Mouse (Mus musculus) bone marrow, adult 2 months (tissue): ENCODE data around the gene Rps19. TPM values are rescaled to one million over a fixed set of nuclear protein-coding genes. Genes with fewer than 3 reads are reported as not detected.

Experiments
- H3K27ac ChIP-seq: fragments of 200-500 bp; 2 replicates; pipeline ENCODE4 v1.5.1; 2012; ENCODE audit warnings: low read depth, mild to moderate bottlenecking, control low read depth, inconsistent platforms, low read length; ENCODE audit not compliant: control insufficient read depth, poor library complexity, insufficient read depth
- H3K4me1 ChIP-seq: fragments of 200-500 bp; 2 replicates; pipeline ENCODE4 v1.6.1; 2011; ENCODE audit warnings: low read length; ENCODE audit not compliant: control insufficient read depth, insufficient read depth
- H3K4me3 ChIP-seq: fragments of 200-500 bp; replicated peaks from 2 replicates; pipeline ENCODE3; 2011; ENCODE audit warnings: mild to moderate bottlenecking, low read depth, low read length, control low read depth; ENCODE audit not compliant: control insufficient read depth
- CTCF ChIP-seq: fragments of 200-500 bp; IDR thresholded peaks from 2 replicates; pipeline ENCODE4 v1.5.1; 2011; ENCODE audit warnings: low read length, control low read depth; ENCODE audit not compliant: control insufficient read depth, insufficient read depth
- POLR2A ChIP-seq: fragments of 200-500 bp; IDR thresholded peaks from 2 replicates; pipeline ENCODE4 v1.6.1; 2011; ENCODE audit warnings: low read depth, mild to moderate bottlenecking, control low read depth, low read length, borderline replicate concordance; ENCODE audit not compliant: control insufficient read depth
- WGBS: fragments of 180-500 bp; shearing (Covaris S2); methylation state at CpG from one replicate; pipeline ENCODE4 v1.1.7; 2018; 5-methylcytosine and 5-hydroxymethylcytosine counted together
- polyA plus RNA-seq: library from polyadenylated mRNA; stranded (reverse); fragments of >200 nt; gene quantifications from 2 replicates; pipeline ENCODE4 v1.2.4, GENCODE M21; 2011; ENCODE audit warnings: low replicate concordance; ENCODE audit not compliant: missing spikeins, insufficient read depth, insufficient read length

Rps19 gene
- polyA plus RNA-seq, 1 experiment = 1,228 TPM

- H3K4me3 ChIP-seq = no peak overlapping the region
- TF ChIP-seq POLR2A (no peak), CTCF (no peak)
- WGBS = 90% methylated on average over 20 of the region's 20 CpGs
- H3K27ac ChIP-seq = no peak overlapping the region
- H3K4me1 ChIP-seq = no peaks in the 10 kb centered on the region
Observed at GRCm38 (mm10) chr7:24918763-24919323, 34.7 kb downstream of the Rps19 start.

GRCm38 (mm10) chr7:24919728-24920127 is 35.6 kb downstream of the Rps19 start:
- Histone ChIP-seq H3K4me1 (no peaks in the 10 kb centered on the region), H3K4me3 (no peak overlapping the region), H3K27ac (no peak overlapping the region)
- WGBS = 94% methylated on average over 9 of the region's 9 CpGs
- TF ChIP-seq POLR2A (no peak), CTCF (no peak)

- Histone ChIP-seq H3K27ac (no peak overlapping the region), H3K4me3 (no peak overlapping the region), H3K4me1 (no peaks in the 10 kb centered on the region)
- 41% methylated on average over 6 of the region's 6 CpGs for WGBS
- no peak for TF ChIP-seq CTCF
- no peak for TF ChIP-seq POLR2A
Observed at GRCm38 (mm10) chr7:24930475-24930874, 46.3 kb downstream of the Rps19 start.

- Histone ChIP-seq H3K27ac (no peak overlapping the region), H3K4me1 (no peaks in the 10 kb centered on the region), H3K4me3 (no peak overlapping the region)
- 7% methylated on average over 15 of the region's 15 CpGs for WGBS
- TF ChIP-seq POLR2A (no peak), CTCF (no peak)
Observed at GRCm38 (mm10) chr7:24931651-24932050, 47.5 kb downstream of the Rps19 start.

Other genes starting within 250 kb of the Rps19 start
- gene Lypd3, start 247.8 kb upstream of the Rps19 start, polyA plus RNA-seq = not detected in 2 replicates
- not detected in 2 replicates for gene Tex101, start 207.7 kb upstream of the Rps19 start, polyA plus RNA-seq
- not detected in 2 replicates for gene BC049730, start 175.1 kb upstream of the Rps19 start, polyA plus RNA-seq
- 35.1 and 41.6 TPM in 2 replicates for gene Gm4763, start 157.5 kb upstream of the Rps19 start, polyA plus RNA-seq
- gene Cd177, start 124.1 kb upstream of the Rps19 start, polyA plus RNA-seq = 44.1 and 111 TPM in 2 replicates
- 14.8 TPM in 1 of 2 replicates, not detected in the other for gene Ceacam10, start 107.2 kb upstream of the Rps19 start, polyA plus RNA-seq
- gene Gm9844, start 22.2 kb upstream of the Rps19 start, polyA plus RNA-seq = 43.4 TPM in 1 of 2 replicates, not detected in the other
- gene Lypd4, start 14.4 kb upstream of the Rps19 start, polyA plus RNA-seq = not detected in 2 replicates
- gene Dmrtc2, start 14.3 kb upstream of the Rps19 start, polyA plus RNA-seq = not detected in 2 replicates
- gene Cd79a, start 13.0 kb downstream of the Rps19 start, polyA plus RNA-seq = 82.1 and 126 TPM in 2 replicates
- 178 and 354 TPM in 2 replicates for gene Arhgef1, start 18.5 kb downstream of the Rps19 start, polyA plus RNA-seq
- not detected in 2 replicates for gene Gm4881, start 60.1 kb downstream of the Rps19 start, polyA plus RNA-seq
- gene Rabac1, start 88.4 kb downstream of the Rps19 start, polyA plus RNA-seq = 31.0 and 76.4 TPM in 2 replicates
- 6.1 and 13.9 TPM in 2 replicates for gene Atp1a3, start 121.6 kb downstream of the Rps19 start, polyA plus RNA-seq
- 7.3 and 9.7 TPM in 2 replicates for gene Grik5, start 188.0 kb downstream of the Rps19 start, polyA plus RNA-seq
- gene Zfp574, start 188.2 kb downstream of the Rps19 start, polyA plus RNA-seq = 8.1 and 11.3 TPM in 2 replicates